Mouse (Mus musculus) v-Abl transformed pro-B cells (cell line): ENCODE results near the gene Ngdn.
"Not testable (repeated sequence)": the region's sequence is repeated elsewhere in the genome, so short reads cannot be mapped to it uniquely, and the experiment has no call there.

Experiments
- in situ Hi-C, 2 experiments: fragments of 400-800 bp; cut with MboI; formaldehyde crosslinking; loops; one replicate each; pipeline ENCODE4 v1.15.1; 2025; ENCODE audit not compliant: unreplicated experiment in 2 of 2

The Ngdn gene

GRCm38 (mm10) chr14:55025527-55025926 lies 10.3 kb downstream of the Ngdn start:
- in situ Hi-C loops, result loop anchor here in 1 of 2 experiments (5.0 kb wide), 1 partner anchor 52 kb away; no protein-coding TSS in a partner anchor

- in situ Hi-C loops, result loop anchor here in 1 of 2 experiments (5.0 kb wide), 1 partner anchor 50 kb away; no protein-coding TSS in a partner anchor
Observed at GRCm38 (mm10) chr14:55027251-55027650, 12.0 kb downstream of the Ngdn start.

- in situ Hi-C loops, result loop anchor here in 1 of 2 experiments (5.0 kb wide), 1 partner anchor 50 kb away; no protein-coding TSS in a partner anchor
Observed at GRCm38 (mm10) chr14:55027653-55028052, 12.4 kb downstream of the Ngdn start.

- in situ Hi-C loops, result loop anchor here in 1 of 2 experiments (5.0 kb wide), 1 partner anchor 49 kb away; no protein-coding TSS in a partner anchor
Observed at GRCm38 (mm10) chr14:55028333-55028835, 13.1 kb downstream of the Ngdn start.

GRCm38 (mm10) chr14:55029034-55029698 lies 13.9 kb downstream of the Ngdn start:
- in situ Hi-C loops, result loop anchor here in 1 of 2 experiments (5.0 kb wide), 1 partner anchor 48 kb away; no protein-coding TSS in a partner anchor

GRCm38 (mm10) chr14:55032695-55033225 lies 17.5 kb downstream of the Ngdn start:
- in situ Hi-C loops, result no loop called here

- in situ Hi-C loops, result not testable (repeated sequence)
Observed at GRCm38 (mm10) chr14:55043694-55044093, 28.4 kb downstream of the Ngdn start.

- in situ Hi-C loops, result no loop called here
Observed at GRCm38 (mm10) chr14:55047971-55048531, 32.8 kb downstream of the Ngdn start.

- in situ Hi-C loops, result no loop called here
Observed at GRCm38 (mm10) chr14:55052496-55052895, 37.2 kb downstream of the Ngdn start.

- in situ Hi-C loops, result no loop called here
Observed at GRCm38 (mm10) chr14:55053050-55053449, 37.8 kb downstream of the Ngdn start.

- in situ Hi-C loops, result no loop called here
Observed at GRCm38 (mm10) chr14:55053708-55054190, 38.5 kb downstream of the Ngdn start.

- in situ Hi-C loops, result no loop called here
Observed at GRCm38 (mm10) chr14:55054191-55054749, 39.0 kb downstream of the Ngdn start.

- in situ Hi-C loops, result no loop called here
Observed at GRCm38 (mm10) chr14:55055167-55055834, 40.0 kb downstream of the Ngdn start.

GRCm38 (mm10) chr14:55059009-55059408 lies 43.8 kb downstream of the Ngdn start:
- in situ Hi-C loops, result no loop called here

GRCm38 (mm10) chr14:55059931-55060330 lies 44.7 kb downstream of the Ngdn start:
- in situ Hi-C loops, result no loop called here

GRCm38 (mm10) chr14:55061845-55062244 lies 46.6 kb downstream of the Ngdn start:
- in situ Hi-C loops, result no loop called here

GRCm38 (mm10) chr14:55062626-55063025 lies 47.4 kb downstream of the Ngdn start:
- in situ Hi-C loops, result no loop called here

- in situ Hi-C loops, result no loop called here
Observed at GRCm38 (mm10) chr14:55063117-55063516, 47.9 kb downstream of the Ngdn start.

- in situ Hi-C loops, result no loop called here
Observed at GRCm38 (mm10) chr14:55063581-55064381, 48.5 kb downstream of the Ngdn start.
